Mouse (Mus musculus): ENCODE results near the gene Trip10. TPM values are rescaled to one million over a fixed set of nuclear protein-coding genes. Genes with fewer than 3 reads are reported as not detected.

Trip10 gene
- total RNA-seq, 1 experiment from 2014 or later = 9.2 TPM

DNA sequence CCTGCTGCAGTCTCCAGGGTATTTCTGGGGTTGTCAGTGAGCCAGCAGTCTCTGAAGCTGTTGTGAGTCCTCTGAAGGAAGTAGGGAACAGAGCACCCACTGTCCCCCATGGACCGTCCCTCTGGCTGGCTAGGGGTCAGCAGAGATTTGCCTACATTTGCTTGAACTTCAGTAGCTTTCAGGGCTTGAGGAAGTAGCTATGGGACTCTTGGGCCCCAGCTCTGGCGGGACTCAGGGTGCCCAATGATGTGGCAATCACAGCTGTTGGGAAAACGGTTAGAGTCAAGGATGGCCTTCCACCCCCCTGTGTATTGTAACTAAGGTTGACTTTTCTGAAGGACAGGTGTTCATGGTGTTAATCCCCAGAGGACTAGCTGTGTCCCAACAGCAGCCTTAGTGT lies 31.2 kb downstream of the Trip10 start:
- ATAC-seq (replicated peaks; ENCODE audit: insufficient number of reproducible peaks, low FRiP score, low TSS enrichment, poor library complexity, severe bottlenecking) = 0 out of 2 replicates have a peak, but pooled peaks have one; percentile 2

- no peak for ATAC-seq (replicated peaks; ENCODE audit: insufficient number of reproducible peaks, low FRiP score, low TSS enrichment, poor library complexity, severe bottlenecking)
These were observed 34.7 kb downstream of the Trip10 start for GRCm38 (mm10) chr17:57283906-57284305.

- ATAC-seq (replicated peaks; ENCODE audit: insufficient number of reproducible peaks, low FRiP score, low TSS enrichment, poor library complexity, severe bottlenecking) = peak; percentile 48
These were observed 35.8 kb downstream of the Trip10 start for GRCm38 (mm10) chr17:57285077-57285476.

DNA sequence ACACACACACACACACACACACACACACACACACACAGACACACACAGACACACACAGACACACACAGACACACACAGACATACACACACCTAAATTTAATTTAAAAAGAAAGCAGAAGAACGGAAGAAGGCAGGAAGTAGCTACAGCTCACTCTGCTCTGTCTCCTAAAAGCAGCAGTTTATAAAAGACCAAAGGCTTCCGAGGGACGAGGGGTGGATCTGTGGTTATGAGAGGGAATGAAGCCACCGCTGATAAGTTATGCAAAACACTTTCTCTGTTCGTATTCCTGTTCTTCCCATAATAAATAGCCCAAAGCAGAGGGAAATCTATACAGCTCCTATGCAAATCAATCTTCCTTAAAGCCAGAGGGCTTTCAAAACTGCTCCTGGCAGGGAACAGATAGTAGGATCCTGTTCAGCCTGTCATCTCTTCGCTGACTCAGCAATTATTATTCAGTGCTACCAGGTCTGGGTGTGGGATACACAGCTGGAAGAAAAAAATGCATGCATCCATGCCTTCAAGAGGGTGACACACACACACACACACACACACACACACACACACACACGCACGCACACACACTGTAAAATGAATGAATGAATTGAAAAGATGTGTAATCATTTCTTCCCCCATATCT lies 37.6 kb downstream of the Trip10 start:
- ATAC-seq (replicated peaks; ENCODE audit: insufficient number of reproducible peaks, low FRiP score, low TSS enrichment, poor library complexity, severe bottlenecking) = no peak

- no peak for ATAC-seq (replicated peaks; ENCODE audit: insufficient number of reproducible peaks, low FRiP score, low TSS enrichment, poor library complexity, severe bottlenecking)
These were observed 40.0 kb downstream of the Trip10 start for GRCm38 (mm10) chr17:57289252-57289651.

DNA sequence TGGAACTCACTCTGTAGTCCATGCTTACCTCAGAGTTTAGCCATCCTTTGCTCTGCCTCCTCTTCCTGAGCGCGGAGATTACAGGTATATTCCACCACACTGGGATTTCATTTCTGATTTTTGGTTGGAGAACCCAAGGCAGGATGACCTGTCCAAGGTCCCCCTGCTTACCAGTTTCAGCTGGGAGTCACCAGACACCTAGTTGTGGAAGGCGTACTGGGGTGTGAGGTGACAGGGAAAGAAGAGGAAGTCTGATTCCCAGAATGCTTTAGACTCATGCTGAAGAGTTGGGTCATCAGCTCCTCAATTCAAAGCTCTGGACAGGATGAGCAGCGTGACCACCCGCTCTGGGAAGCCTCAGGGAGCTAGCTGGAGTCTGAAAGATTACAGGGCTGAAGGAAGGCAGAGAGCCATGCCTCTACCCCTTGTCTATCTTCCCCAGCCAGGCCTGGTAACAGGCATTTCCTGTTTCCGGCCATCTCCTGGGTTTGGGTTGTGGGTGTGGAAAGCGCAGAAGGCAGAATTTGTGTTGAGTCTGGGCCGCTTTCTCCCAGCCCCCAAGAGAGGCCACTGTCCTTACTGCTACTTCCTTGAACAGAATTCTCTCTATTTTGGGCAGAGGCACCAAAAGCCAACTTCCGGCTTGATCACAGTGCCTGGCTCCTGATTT lies 40.9 kb downstream of the Trip10 start:
- ATAC-seq (replicated peaks; ENCODE audit: insufficient number of reproducible peaks, low FRiP score, low TSS enrichment, poor library complexity, severe bottlenecking) = peak; percentile 65

DNA sequence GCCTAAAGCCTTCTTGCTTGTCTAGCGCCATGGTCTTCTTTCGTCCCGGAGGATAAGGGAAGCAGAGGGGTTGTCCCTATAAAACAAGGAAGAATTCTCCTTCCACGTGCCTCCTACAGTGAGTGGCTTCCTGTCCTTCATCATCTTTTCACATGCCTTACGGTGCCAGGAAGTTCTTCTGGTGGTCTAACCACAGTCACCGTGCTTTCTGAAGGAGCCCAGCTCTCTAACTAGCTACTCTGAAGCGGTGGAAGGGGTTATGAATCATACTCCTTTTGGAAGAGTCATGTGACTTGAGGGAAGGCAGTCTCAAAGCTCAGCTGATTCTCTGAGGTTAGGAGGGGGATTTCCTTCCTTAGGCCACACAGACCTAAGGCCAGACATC lies 41.4 kb downstream of the Trip10 start:
- ATAC-seq (replicated peaks; ENCODE audit: insufficient number of reproducible peaks, low FRiP score, low TSS enrichment, poor library complexity, severe bottlenecking) = peak; percentile 56

- ATAC-seq (replicated peaks; ENCODE audit: insufficient number of reproducible peaks, low FRiP score, low TSS enrichment, poor library complexity, severe bottlenecking) = no peak
These were observed 43.0 kb downstream of the Trip10 start for GRCm38 (mm10) chr17:57292302-57292701.

GRCm38 (mm10) chr17:57292968-57293367 lies 43.7 kb downstream of the Trip10 start:
- no peak for ATAC-seq (replicated peaks; ENCODE audit: insufficient number of reproducible peaks, low FRiP score, low TSS enrichment, poor library complexity, severe bottlenecking)

DNA sequence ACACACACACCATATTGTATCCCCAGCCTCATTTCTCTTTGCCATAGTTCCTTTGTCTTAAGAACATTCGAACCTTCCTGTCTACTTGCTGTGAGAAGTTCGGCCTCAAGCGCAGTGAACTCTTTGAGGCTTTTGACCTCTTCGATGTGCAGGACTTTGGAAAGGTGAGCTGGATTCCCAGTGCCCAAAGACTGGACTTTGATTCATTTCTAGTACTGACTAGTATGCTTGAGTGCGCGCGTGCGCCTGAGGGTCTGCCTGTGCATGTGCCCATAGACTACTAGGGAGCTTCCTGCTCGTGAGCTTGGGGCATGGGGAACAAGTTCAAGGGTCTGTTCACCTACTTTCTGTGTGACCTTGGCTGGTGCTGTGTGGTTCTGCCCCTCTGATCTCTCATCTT lies 46.7 kb downstream of the Trip10 start:
- no peak for ATAC-seq (replicated peaks; ENCODE audit: insufficient number of reproducible peaks, low FRiP score, low TSS enrichment, poor library complexity, severe bottlenecking)

DNA sequence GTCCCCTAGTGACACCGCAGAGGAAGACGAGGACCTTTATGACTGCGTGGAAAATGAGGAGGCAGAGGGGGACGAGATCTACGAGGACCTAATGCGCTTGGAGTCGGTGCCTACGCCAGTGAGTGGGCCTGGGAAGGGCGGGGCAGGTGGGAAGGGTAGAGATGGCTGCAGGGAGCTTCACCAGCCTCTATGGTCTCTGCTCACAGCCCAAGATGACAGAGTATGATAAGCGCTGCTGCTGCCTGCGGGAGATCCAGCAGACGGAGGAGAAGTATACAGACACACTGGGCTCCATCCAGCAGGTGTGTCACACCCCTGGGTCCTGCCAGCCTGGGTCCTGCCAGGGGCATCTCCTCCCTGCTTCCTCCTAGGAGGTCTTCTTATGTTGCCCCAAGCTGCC lies 47.8 kb downstream of the Trip10 start:
- ATAC-seq (replicated peaks; ENCODE audit: insufficient number of reproducible peaks, low FRiP score, low TSS enrichment, poor library complexity, severe bottlenecking) = no peak

DNA sequence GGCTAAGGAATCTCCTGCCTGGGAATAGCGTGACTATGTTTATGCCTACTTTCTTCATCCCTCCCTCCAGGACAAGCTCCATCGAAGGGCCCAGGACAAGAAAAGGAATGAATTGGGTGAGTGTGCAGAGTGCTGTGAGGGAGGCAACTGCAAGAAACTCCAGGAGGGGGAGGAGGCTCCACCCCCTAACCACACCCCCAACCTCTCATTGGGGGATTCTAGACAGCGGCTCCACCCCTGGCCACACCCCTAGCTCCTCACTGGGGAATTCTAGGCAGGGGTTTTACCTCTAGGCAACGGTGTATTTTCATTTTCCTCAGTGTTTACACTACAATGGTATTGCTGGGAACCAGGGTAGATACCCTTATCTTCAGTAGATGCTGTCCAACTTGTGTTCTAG lies 56.3 kb downstream of the Trip10 start:
- ATAC-seq (replicated peaks; ENCODE audit: insufficient number of reproducible peaks, low FRiP score, low TSS enrichment, poor library complexity, severe bottlenecking) = no peak

DNA sequence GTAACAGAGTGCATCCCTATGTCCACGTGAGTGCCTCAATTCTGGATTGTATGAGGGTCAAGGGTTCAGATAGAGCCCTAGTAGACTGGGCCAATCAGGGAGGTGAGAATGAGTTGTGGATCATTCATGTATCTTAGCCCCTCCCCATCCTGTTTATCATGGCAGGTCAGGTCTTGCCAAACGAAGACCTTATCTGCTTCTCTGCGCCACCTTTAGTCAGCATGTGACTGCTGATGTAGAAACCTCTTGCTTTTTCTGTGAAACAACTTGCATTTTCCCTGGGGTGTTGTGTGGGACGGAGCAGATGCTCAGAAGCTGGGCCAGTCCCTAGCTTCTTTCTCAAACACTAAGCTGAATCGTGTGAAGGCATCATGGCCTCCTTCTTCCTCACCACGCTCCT lies 57.8 kb downstream of the Trip10 start:
- ATAC-seq (replicated peaks; ENCODE audit: insufficient number of reproducible peaks, low FRiP score, low TSS enrichment, poor library complexity, severe bottlenecking) = no peak

GRCm38 (mm10) chr17:57311801-57312200 lies 62.5 kb downstream of the Trip10 start:
- no peak for ATAC-seq (replicated peaks; ENCODE audit: insufficient number of reproducible peaks, low FRiP score, low TSS enrichment, poor library complexity, severe bottlenecking)

Other genes starting within 250 kb of the Trip10 start
- gene Pspn, start 249.4 kb upstream of the Trip10 start, total RNA-seq (2017) = not detected in 3 replicates
- 81.4 to 95.0 TPM (median 83.1 TPM) in 3 replicates for gene Gtf2f1, start 238.2 kb upstream of the Trip10 start, total RNA-seq (2017)
- gene Gm17949, start 238.0 kb upstream of the Trip10 start, total RNA-seq (2017) = not detected in 3 replicates
- gene Khsrp, start 217.9 kb upstream of the Trip10 start, total RNA-seq (2017) = 25.1 to 60.3 TPM (median 33.8 TPM) in 3 replicates
- not detected in 3 replicates for gene Slc25a41, start 207.8 kb upstream of the Trip10 start, total RNA-seq (2017)
- gene Crb3, start 190.3 kb upstream of the Trip10 start, total RNA-seq (2017) = 1.4 TPM in 1 of 3 replicates, not detected in the others
- gene Slc25a23, start 189.6 kb upstream of the Trip10 start, total RNA-seq (2017) = 0.21 to 1.7 TPM (median 1.3 TPM) in 3 replicates
- gene Dennd1c, start 170.9 kb upstream of the Trip10 start, total RNA-seq (2017) = 32.3 to 86.7 TPM (median 48.3 TPM) in 3 replicates
- 0.58 to 1.4 TPM in 2 of 3 replicates, not detected in the other for gene Tubb4a, start 161.7 kb upstream of the Trip10 start, total RNA-seq (2017)
- gene Tnfsf9, start 144.1 kb upstream of the Trip10 start, total RNA-seq (2017) = 0.57 to 1.3 TPM (median 1.2 TPM) in 3 replicates
- gene Cd70, start 99.7 kb upstream of the Trip10 start, total RNA-seq (2017) = not detected in 3 replicates
- gene Tnfsf14, start 55.3 kb upstream of the Trip10 start, total RNA-seq (2017) = 9.5 to 16.2 TPM (median 10.5 TPM) in 3 replicates
- 96.6 to 152 TPM (median 129 TPM) in 3 replicates for gene C3, start 21.3 kb upstream of the Trip10 start, total RNA-seq (2017)
- gene Gpr108, start 1.0 kb upstream of the Trip10 start, total RNA-seq (2017) = 27.2 to 32.8 TPM (median 27.8 TPM) in 3 replicates
- 267 to 324 TPM (median 306 TPM) in 3 replicates for gene Vav1, start 29.6 kb downstream of the Trip10 start, total RNA-seq (2017)
- gene Adgre1, start 109.2 kb downstream of the Trip10 start, total RNA-seq (2017) = 195 to 384 TPM (median 329 TPM) in 3 replicates

Measured in monocyte, adult 5-6 weeks (primary cell).